Mouse (Mus musculus) stomach, embryonic 15.5 days (tissue): Measurements from ENCODE around the gene Mill2. TPM values are rescaled to one million over a fixed set of nuclear protein-coding genes. Genes with fewer than 3 reads are reported as not detected.

Experiments used
- ATAC-seq: fragments of 200-750 bp; cut with Nextera tagmentation; 2 replicates; pipeline ENCODE4 v1.8.0; 2017; ENCODE audit warnings: low read depth, moderate number of reproducible peaks, moderate TSS enrichment; ENCODE audit not compliant: insufficient read depth, low FRiP score
- H3K27ac ChIP-seq: fragments of 300-500 bp; sonication (generic); 2 replicates; pipeline ENCODE4 v1.5.1; 2015; ENCODE audit warnings: mild to moderate bottlenecking, inconsistent platforms
- H3K27me3 ChIP-seq: fragments of 300-500 bp; sonication (generic); replicated peaks from 2 replicates; pipeline ENCODE4 v1.6.1; 2015; ENCODE audit warnings: inconsistent platforms
- H3K36me3 ChIP-seq: fragments of 300-500 bp; sonication (generic); 2 replicates; pipeline ENCODE4 v1.6.1; 2015; ENCODE audit warnings: inconsistent platforms
- H3K4me1 ChIP-seq: fragments of 300-500 bp; sonication (generic); 2 replicates; pipeline ENCODE4 v1.6.1; 2015; ENCODE audit warnings: inconsistent platforms
- H3K4me2 ChIP-seq: fragments of 300-500 bp; sonication (generic); 2 replicates; pipeline ENCODE4 v1.6.1; 2015; ENCODE audit warnings: mild to moderate bottlenecking, inconsistent platforms
- H3K4me3 ChIP-seq: fragments of 300-500 bp; sonication (generic); replicated peaks from 2 replicates; pipeline ENCODE4 v1.5.1; 2015; ENCODE audit warnings: inconsistent platforms
- H3K9ac ChIP-seq: fragments of 300-500 bp; sonication (generic); 2 replicates; pipeline ENCODE4 v1.6.1; 2015; ENCODE audit warnings: inconsistent platforms
- H3K9me3 ChIP-seq: fragments of 300-500 bp; sonication (generic); 2 replicates; pipeline ENCODE4 v1.6.1; 2016; ENCODE audit warnings: inconsistent platforms
- WGBS: fragments of 180-500 bp; shearing (Covaris S2); methylation state at CpG from one replicate; pipeline ENCODE4 v1.1.7; 2015; 5-methylcytosine and 5-hydroxymethylcytosine counted together
- polyA plus RNA-seq: library from polyadenylated mRNA; unstranded; fragments of >200 nt; fragmentation: Nextera tagmentation; extraction: Ambion mirVana; gene quantifications from 2 replicates; pipeline ENCODE4 v1.2.1, GENCODE M21; 2015

Gene Mill2
- polyA plus RNA-seq, 1 experiment from 2014 or later: 1.2 TPM

DNA sequence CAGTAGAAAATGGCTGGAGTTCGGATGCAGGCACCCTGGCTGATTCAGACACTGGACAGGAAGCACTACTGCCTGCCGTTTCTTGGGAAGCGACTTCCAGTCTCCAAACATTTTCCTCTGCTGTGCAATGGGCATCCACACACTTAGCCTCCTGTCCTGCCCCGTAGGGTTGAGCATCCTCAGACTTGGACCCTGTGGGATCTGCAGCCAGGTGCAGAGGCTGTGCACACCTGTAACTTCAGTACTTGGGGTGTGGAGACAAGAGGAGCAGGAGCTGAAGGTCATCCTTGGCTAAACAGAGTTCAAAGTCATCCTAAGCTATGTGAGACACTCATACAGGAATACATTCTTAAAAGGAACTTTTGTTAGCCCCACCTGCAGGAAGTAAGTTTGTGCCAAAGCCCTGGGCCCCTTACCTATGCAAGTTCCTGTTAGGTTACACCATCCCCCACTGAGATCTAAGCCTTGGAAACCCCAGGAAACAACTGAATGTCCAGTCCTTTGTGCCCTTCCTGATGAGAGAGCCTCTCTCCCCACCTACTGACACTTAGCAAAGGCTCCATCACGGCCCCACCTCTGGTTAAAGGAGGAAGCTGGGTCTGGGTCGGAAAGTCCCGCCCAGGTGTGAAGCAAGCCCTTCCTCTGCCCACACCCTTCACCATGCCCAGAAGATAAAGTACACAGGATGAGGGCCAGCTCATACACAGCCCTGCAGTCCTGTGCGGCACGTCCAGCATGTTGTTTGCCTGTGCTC lies 44.4 kb downstream of the Mill2 start:
- H3K27me3 ChIP-seq: no peaks in the 10 kb centered on the region
- H3K4me3 ChIP-seq: 0 out of 2 replicates have a peak overlapping the region, but pooled peaks have one; percentile 15
- H3K36me3 ChIP-seq: no peaks in the 10 kb centered on the region
- H3K4me1 ChIP-seq: peaks cover 3% of the 10 kb centered on the region; the same call in 1 of the 2 replicates
- 42% methylated on average over 9 of the region's 9 CpGs for WGBS
- no peak overlapping the region for H3K9ac ChIP-seq
- H3K9me3 ChIP-seq: no peaks in the 10 kb centered on the region
- H3K27ac ChIP-seq: peak overlapping the region; percentile 77
- H3K4me2 ChIP-seq: peak overlapping the region; percentile 37
- ATAC-seq: peak; percentile 85

- H3K9ac ChIP-seq: no peak overlapping the region
- H3K27ac ChIP-seq: peak overlapping the region; percentile 77
- ATAC-seq: no peak
- H3K4me2 ChIP-seq: peak overlapping the region; percentile 37
- peaks cover 3% of the 10 kb centered on the region; the same call in 1 of the 2 replicates for H3K4me1 ChIP-seq
- H3K4me3 ChIP-seq: 0 out of 2 replicates have a peak overlapping the region, but pooled peaks have one; percentile 15
- H3K27me3 ChIP-seq: no peaks in the 10 kb centered on the region
- H3K9me3 ChIP-seq: no peaks in the 10 kb centered on the region
- no peaks in the 10 kb centered on the region for H3K36me3 ChIP-seq
- WGBS: 47% methylated on average over 13 of the region's 13 CpGs
Observed at GRCm38 (mm10) chr7:18884745-18885422, 45.1 kb downstream of the Mill2 start.

DNA sequence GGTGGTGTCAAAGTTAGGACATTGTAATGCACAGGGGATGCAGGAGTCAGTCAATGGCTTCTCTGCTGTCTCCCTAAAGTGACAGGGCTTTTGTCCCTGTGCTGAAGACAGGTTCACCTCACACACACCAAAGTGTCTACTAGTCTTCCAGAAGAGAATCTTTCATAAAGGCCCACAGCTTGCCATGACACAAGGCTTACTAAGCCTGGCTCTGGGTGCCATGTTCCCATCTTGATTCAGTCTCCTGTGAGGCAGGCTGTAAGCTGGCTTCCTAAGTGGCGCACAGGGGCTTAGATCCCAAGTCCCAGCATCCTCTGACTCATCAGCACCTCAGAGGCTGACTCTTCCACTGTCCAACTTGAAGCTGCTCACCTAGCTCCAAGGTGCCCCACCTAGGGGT lies 47.2 kb downstream of the Mill2 start:
- WGBS: 88% methylated on average over 1 of the region's 1 CpGs
- no peak overlapping the region for H3K4me2 ChIP-seq

GRCm38 (mm10) chr7:18890848-18891247 lies 51.1 kb downstream of the Mill2 start:
- 88% methylated on average over 8 of the region's 8 CpGs for WGBS
- ATAC-seq: no peak
- H3K27ac ChIP-seq: no peak overlapping the region
- H3K9me3 ChIP-seq: no peaks in the 10 kb centered on the region
- no peak overlapping the region for H3K4me2 ChIP-seq
- peaks cover 22% of the 10 kb centered on the region for H3K4me1 ChIP-seq
- H3K9ac ChIP-seq: no peak overlapping the region
- H3K27me3 ChIP-seq: no peaks in the 10 kb centered on the region; the same call in 1 of the 2 replicates
- H3K36me3 ChIP-seq: no peaks in the 10 kb centered on the region
- no peak overlapping the region for H3K4me3 ChIP-seq

More for the DNA sequence above, 47.2 kb downstream of the Mill2 start:
- Histone ChIP-seq H3K27ac (no peak overlapping the region), H3K9me3 (no peaks in the 10 kb centered on the region), H3K9ac (no peak overlapping the region), H3K4me3 (no peak overlapping the region), H3K4me1 (peaks cover 3% of the 10 kb centered on the region; the same call in 1 of the 2 replicates), H3K27me3 (no peaks in the 10 kb centered on the region), H3K36me3 (no peaks in the 10 kb centered on the region)
- ATAC-seq: no peak

DNA sequence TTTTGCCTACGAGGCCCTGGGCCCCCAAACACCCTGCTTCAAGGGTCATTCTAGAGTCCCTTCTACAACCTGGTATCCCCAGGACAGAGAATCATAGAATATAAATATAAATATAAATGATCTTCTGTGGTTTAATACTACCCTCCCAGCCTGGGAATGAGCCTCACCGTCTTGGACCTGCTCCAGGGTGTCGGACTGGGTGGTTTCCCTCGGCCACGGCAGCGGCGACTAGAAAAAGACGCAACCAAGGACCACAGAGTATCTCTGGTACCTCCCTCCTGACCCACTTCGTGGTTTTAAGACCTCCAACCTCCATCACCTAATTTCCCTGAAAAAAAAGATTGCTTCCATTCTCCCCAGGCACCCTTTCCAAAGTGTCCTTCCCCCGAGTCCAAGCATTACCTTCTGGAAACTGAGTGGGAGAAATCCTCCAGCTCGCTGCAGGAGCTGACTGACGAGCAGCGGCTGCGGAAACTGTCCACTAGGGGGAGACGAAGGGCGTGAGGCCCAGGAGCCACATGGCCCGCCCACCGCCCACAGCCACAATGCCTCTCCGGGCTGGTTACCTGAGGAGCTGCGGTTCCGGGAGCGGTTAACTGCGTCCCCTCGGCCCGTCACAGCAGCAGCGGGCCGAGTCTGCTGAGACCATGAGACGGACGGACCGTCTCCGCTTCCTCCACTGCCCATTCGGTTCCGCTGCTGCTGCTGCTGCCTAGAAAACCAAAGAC lies 52.3 kb downstream of the Mill2 start:
- peaks cover 22% of the 10 kb centered on the region for H3K4me1 ChIP-seq
- WGBS: 19% methylated on average over 33 of the region's 33 CpGs
- peak; percentile 74 for ATAC-seq
- H3K9ac ChIP-seq: peak overlapping the region; percentile 22; the same call in 1 of the 2 replicates
- H3K4me2 ChIP-seq: peak overlapping the region; percentile 94
- H3K27ac ChIP-seq: no peak overlapping the region
- peak overlapping the region; percentile 43 for H3K4me3 ChIP-seq
- no peaks in the 10 kb centered on the region; the same call in 1 of the 2 replicates for H3K27me3 ChIP-seq
- no peaks in the 10 kb centered on the region for H3K36me3 ChIP-seq
- no peaks in the 10 kb centered on the region for H3K9me3 ChIP-seq

- H3K4me1 ChIP-seq: peaks cover 22% of the 10 kb centered on the region
- WGBS: 34% methylated on average over 27 of the region's 27 CpGs
- peak overlapping the region; percentile 42; the same call in 1 of the 2 replicates for H3K4me3 ChIP-seq
- no peaks in the 10 kb centered on the region for H3K9me3 ChIP-seq
- H3K36me3 ChIP-seq: no peaks in the 10 kb centered on the region
- H3K27me3 ChIP-seq: no peaks in the 10 kb centered on the region; the same call in 1 of the 2 replicates
- no peak overlapping the region for H3K27ac ChIP-seq
- 0 out of 2 replicates have a peak, but pooled peaks have one; percentile 4 for ATAC-seq
- peak overlapping the region; percentile 94 for H3K4me2 ChIP-seq
- H3K9ac ChIP-seq: no peak overlapping the region
Observed at GRCm38 (mm10) chr7:18893009-18893408, 53.2 kb downstream of the Mill2 start.

DNA sequence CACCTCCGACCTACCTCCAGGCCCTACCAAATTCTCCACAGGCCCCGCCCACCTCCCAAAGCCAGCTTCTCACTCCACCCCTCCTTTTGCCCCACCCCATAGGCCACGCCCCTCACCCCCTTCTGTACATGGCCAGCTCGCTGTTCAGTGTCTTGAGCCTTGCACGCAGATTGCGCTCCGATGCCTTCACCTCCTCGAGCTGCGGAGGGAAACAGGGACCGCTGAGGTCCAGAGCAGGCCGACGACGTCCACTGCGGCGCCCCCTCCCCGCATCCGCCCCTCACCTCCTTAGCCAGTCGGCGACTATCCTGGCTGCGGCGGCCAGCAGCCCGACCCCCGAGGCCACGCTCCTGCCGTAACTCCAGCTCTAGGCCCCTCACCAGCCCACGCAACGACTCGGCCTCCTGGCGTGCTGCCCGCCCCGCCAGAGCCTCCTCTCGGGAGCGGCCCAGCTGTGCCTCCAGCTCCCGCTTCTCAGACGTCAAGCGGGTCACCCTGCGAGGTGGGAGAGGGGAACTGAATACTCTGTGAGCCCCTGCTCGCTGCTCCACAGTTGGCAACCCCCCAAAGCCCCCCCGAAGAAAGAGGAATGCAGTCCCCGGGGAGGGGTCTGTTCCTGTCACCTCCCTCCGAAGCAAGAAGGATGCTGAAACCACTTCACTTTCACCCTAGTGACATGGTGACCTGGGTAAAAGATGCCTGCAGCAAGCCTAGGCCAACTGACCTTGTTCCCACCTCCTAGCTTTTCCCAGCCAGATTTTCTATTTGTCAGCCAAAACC lies 54.1 kb downstream of the Mill2 start:
- peak; percentile 23; the same call in 1 of the 2 replicates for ATAC-seq
- Histone ChIP-seq H3K27ac (no peak overlapping the region), H3K4me1 (peaks cover 22% of the 10 kb centered on the region), H3K36me3 (peaks cover 4% of the 10 kb centered on the region; the same call in 1 of the 2 replicates), H3K4me3 (peak overlapping the region; percentile 42), H3K9ac (peak overlapping the region; percentile 22; the same call in 1 of the 2 replicates), H3K27me3 (no peaks in the 10 kb centered on the region; the same call in 1 of the 2 replicates), H3K4me2 (peak overlapping the region; percentile 94), H3K9me3 (no peaks in the 10 kb centered on the region)
- 2% methylated on average over 40 of the region's 41 CpGs for WGBS

DNA sequence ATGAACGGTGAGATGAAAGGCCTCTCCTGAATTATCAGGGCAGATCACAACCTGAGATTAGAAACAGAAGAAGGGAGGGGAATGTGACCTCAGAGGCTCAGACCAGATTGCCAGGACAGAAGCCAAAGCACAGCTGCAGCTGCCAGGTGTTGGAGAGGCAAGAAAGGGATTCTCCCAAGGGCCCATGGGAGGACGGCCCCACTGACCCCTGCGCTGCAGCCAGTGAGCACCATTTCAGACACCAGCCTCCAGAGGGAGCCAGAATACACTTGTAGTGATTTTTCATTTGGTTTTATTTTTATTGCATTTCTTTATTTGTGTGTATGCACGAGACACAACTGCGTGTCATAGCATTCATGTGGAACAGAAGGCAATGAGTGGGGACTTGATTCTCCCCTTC lies 56.8 kb downstream of the Mill2 start:
- H3K27me3 ChIP-seq: no peaks in the 10 kb centered on the region; the same call in 1 of the 2 replicates
- H3K9ac ChIP-seq: no peak overlapping the region
- no peak for ATAC-seq
- no peak overlapping the region for H3K4me2 ChIP-seq
- no peak overlapping the region for H3K4me3 ChIP-seq
- H3K36me3 ChIP-seq: peaks cover 16% of the 10 kb centered on the region
- no peak overlapping the region for H3K27ac ChIP-seq
- peaks cover 22% of the 10 kb centered on the region for H3K4me1 ChIP-seq
- no peaks in the 10 kb centered on the region for H3K9me3 ChIP-seq
- WGBS: 47% methylated on average over 5 of the region's 5 CpGs

DNA sequence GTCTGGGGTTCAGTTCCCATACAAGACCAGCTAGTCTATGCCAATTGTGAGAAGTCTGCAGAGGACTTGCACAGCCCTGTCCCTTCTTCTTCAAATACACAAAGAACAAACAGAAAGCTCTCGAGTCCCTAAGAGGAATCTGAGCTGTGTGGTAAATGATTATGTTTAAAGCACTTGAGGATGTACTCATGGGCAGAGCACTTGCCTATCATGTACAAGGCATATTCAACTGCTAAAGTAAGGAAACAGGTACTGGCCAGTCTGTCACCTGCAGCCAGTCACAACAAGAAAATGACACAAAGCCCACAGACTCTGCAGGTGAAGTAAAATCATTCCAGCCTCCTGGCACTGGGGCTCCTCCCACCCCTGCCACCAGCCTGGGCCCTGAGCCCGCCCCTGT lies 60.7 kb downstream of the Mill2 start:
- no peak for ATAC-seq

DNA sequence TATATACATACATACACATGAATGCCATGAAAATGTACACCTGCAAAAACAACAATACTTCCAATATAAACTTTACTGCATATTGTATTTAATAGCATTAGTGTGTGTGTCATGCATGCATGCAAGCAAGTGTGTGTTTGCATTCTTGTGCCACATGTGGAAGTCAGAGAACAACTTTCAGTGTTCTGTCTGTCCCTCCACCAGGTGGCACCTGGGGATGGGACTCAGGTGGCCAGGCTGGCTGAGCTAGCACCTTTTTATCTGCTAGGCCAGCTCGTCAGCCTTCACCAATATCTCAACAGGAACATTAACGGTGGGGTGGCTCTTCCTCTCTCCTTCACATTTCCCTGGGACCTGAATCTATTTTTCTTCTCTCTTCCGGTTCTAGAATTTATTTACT lies 62.7 kb downstream of the Mill2 start:
- Histone ChIP-seq H3K27me3 (no peaks in the 10 kb centered on the region), H3K27ac (no peak overlapping the region), H3K4me2 (no peak overlapping the region), H3K4me1 (no peaks in the 10 kb centered on the region), H3K9ac (no peak overlapping the region), H3K4me3 (no peak overlapping the region), H3K36me3 (peaks cover 16% of the 10 kb centered on the region), H3K9me3 (no peaks in the 10 kb centered on the region)
- ATAC-seq: no peak
- 51% methylated on average over 3 of the region's 3 CpGs for WGBS

More for the DNA sequence above, 60.7 kb downstream of the Mill2 start:
- Histone ChIP-seq H3K36me3 (peaks cover 16% of the 10 kb centered on the region), H3K4me1 (no peaks in the 10 kb centered on the region), H3K4me2 (no peak overlapping the region), H3K27ac (no peak overlapping the region), H3K9me3 (no peaks in the 10 kb centered on the region), H3K4me3 (no peak overlapping the region), H3K9ac (no peak overlapping the region), H3K27me3 (no peaks in the 10 kb centered on the region)
- WGBS: 87% methylated on average over 2 of the region's 2 CpGs

DNA sequence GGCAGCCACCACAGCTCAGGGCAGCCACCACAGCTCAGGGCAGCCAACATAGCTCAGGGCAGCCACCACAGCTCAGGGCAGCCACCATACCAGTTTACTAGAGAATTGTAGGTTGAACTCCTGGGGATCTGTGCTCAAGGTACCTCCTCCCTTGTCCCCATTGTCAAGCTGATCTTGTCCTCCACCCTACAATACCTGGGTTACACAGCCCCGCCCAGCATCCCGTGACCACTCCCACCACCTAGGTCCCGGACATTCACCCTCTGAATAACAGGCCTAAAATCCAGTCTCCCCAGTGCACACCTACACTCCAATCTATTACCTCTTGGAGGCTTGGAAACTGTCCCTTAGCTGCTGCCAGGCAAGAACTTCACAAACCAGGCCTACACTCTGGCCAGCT lies 65.2 kb downstream of the Mill2 start:
- 65% methylated on average over 3 of the region's 3 CpGs for WGBS
- Histone ChIP-seq H3K27ac (no peak overlapping the region), H3K4me1 (peaks cover 10% of the 10 kb centered on the region), H3K9me3 (no peaks in the 10 kb centered on the region), H3K4me3 (no peak overlapping the region), H3K4me2 (no peak overlapping the region), H3K27me3 (no peaks in the 10 kb centered on the region), H3K36me3 (peaks cover 8% of the 10 kb centered on the region; the same call in 1 of the 2 replicates), H3K9ac (no peak overlapping the region)
- no peak for ATAC-seq
